Mouse (Mus musculus): ENCODE measurements around the gene Speer4d.
"Not testable (repeated sequence)": the region's sequence is repeated elsewhere in the genome, so short reads cannot be mapped to it uniquely, and the experiment has no call there.

The Speer4d gene

DNA sequence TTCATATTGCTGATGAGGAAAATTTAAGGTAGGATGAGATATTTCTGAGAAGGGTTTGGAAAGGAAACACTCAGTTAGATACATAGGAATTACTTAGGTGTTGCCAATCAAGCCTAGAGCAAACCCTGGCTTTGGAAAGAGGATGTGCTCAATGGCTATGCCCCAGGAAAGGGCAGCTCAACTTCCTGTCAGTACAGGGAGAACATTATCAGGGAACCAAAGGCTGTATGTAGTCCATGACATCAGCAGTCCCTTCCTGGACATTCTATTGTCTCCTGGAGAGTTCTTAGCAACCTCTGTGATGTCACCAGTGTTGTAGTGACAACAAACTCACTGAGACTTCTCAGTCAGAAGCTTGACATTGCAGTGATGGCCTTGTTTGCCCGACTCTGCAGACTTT lies at the start of gene Speer4d:
Speer4d (plus strand) TSS at position 301 of the 400 bp plus-strand sequence.
- DNase-seq (ENCODE audit: low spot score) = not testable (repeated sequence)

GRCm38 (mm10) chr5:15573735-15574134 lies 45.1 kb upstream of the Speer4d start:
- not testable (repeated sequence) for DNase-seq (ENCODE audit: low spot score)

GRCm38 (mm10) chr5:15577033-15577432 lies 41.8 kb upstream of the Speer4d start, which contains the start of gene Gm21083:
Gene Gm21083 (plus strand): TSS chr5:15577333.
- DNase-seq (ENCODE audit: low spot score) = not testable (repeated sequence)

DNA sequence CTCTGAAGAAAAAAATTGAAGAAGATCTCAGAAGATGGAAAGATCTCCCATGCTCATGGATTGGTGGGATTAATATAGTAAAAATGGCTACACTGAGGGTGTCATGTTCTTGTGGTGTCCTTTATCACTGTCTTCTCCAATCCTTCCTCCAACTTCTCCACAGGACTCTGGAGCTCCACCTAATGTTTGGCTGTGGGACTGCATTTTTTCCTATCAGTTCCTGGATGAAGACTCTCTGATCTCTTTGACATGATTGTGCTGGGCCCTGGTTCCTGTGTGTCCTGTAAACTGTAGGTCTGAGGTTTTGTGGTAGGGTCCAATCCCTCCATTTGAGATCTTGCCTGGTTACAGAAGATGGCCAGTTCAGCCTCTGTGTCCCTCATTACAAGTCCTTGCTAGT lies 32.5 kb upstream of the Speer4d start:
- not testable (repeated sequence) for DNase-seq (ENCODE audit: low spot score)

GRCm38 (mm10) chr5:15588291-15588690 lies 30.6 kb upstream of the Speer4d start:
- not testable (repeated sequence) for DNase-seq (ENCODE audit: low spot score)

- not testable (repeated sequence) for DNase-seq (ENCODE audit: low spot score)
Measured at GRCm38 (mm10) chr5:15590635-15591034, 28.2 kb upstream of the Speer4d start.

DNA sequence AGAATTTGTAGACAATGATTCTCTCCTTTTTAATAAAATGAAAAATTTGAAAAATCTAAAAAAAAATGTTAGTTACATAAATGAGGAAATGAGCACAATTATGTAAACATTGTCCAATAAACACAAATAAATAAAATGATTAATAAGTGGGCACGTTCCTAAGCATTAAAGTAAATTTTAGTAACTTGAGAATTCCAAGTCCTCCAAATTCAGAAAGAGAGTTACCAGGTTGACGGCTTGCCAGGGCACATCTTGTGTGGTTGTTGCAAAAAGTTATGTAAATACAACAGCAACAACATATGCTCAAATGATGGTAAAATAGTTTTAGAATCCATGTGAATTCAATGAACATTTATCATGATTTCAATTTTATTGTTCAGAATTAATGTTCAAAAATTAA lies 27.3 kb upstream of the Speer4d start:
- DNase-seq (ENCODE audit: low spot score) = not testable (repeated sequence)

DNA sequence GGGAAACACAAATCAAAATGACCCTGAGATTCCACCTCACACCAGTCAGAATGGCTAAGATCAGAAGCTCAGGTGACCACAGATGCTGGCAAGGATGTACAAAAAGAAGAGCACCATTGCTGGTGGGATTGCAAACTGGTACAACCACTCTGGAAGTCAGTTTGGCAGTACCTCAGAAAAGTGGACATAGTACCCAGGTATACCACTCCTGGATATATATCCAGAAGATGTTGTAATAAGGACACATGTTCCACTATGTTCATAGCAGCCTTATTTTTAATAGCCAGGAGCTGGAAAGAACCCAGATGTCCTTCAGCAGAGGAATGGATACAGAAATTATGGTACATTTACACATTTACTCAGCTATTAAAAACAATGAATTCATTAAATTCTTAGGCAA lies 20.0 kb upstream of the Speer4d start:
- DNase-seq (ENCODE audit: low spot score) = not testable (repeated sequence)

GRCm38 (mm10) chr5:15600342-15600741 lies 18.5 kb upstream of the Speer4d start:
- not testable (repeated sequence) for DNase-seq (ENCODE audit: low spot score)

- not testable (repeated sequence) for DNase-seq (ENCODE audit: low spot score)
Measured at GRCm38 (mm10) chr5:15601481-15601880, 17.4 kb upstream of the Speer4d start.

DNA sequence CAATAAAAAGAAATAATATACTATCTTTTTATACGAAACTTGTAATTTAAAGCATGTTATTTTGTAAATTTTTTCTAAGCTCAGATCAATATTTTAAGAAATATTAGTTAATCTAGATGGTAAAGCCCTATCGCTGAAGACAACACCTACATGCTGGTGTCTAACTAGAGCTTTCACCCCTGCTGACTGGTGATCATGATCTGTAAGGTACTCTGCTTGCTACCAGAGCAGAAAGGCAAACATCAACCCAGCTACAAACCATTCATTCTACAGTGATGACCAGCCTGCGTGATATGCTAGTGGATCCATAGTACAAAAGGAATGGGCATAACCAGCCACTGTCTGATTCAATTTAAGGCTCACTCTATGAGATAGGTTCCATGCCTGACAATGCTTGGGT lies 16.9 kb upstream of the Speer4d start:
- not testable (repeated sequence) for DNase-seq (ENCODE audit: low spot score)

- not testable (repeated sequence) for DNase-seq (ENCODE audit: low spot score)
Measured at GRCm38 (mm10) chr5:15602424-15602947, 16.4 kb upstream of the Speer4d start.

DNA sequence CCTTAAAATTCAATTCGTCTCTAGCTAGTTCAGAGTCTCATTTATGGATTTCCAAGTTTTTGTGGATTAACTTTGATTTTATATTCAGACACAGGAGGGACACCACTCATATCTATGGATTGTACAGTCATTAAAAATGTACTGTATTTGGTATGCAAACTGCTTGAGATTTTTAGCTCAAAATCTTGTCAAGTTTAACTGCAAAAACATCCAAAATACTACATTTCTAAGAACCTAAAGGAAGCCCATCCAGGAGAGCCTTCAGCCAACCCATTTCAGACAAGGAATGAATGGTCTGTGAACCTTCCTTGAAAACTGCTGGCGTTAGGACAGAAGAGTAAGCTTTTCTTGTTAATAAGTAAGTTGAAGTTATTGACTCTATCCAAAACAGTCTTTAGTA lies 15.9 kb upstream of the Speer4d start:
- not testable (repeated sequence) for DNase-seq (ENCODE audit: low spot score)

DNA sequence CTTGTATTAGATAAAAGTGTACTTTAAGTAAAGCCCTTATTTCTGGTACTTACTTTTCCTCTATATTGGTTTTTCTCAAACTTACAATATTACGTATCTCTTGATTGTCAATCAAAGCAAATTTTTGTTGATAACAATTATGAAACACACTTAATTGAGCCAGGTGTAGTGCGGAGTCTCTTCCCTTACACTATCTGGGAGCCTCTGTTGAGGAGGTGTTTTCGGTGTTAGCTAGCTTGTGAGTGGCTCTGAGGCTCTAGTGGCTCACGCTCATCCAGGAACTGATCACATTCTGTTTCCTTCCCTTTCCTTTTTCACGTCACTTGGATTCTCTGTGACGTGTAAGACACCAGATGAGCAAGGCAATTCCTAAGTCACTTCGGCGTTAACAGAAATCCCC lies 15.3 kb upstream of the Speer4d start:
- not testable (repeated sequence) for DNase-seq (ENCODE audit: low spot score)

DNA sequence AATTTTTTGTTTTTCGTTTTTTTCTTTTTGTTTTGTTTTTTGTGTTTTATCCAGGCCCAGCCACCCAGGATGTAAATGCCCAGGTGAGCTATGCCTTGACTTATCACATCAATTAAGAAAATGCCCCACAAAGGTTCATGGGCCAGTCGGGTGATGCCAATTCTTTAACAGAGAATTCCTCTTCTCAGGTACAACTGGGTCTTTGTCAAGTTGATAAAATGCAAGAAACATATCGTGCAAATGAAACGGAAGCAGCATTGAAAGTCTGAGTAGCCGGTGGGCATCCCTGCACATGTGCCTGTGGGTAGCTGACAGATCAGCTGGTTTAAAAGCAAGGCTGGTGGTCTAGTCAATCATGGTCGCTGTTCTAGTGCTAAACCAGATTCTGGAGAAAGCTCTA lies 12.2 kb upstream of the Speer4d start:
- DNase-seq (ENCODE audit: low spot score) = peak; percentile 14

DNA sequence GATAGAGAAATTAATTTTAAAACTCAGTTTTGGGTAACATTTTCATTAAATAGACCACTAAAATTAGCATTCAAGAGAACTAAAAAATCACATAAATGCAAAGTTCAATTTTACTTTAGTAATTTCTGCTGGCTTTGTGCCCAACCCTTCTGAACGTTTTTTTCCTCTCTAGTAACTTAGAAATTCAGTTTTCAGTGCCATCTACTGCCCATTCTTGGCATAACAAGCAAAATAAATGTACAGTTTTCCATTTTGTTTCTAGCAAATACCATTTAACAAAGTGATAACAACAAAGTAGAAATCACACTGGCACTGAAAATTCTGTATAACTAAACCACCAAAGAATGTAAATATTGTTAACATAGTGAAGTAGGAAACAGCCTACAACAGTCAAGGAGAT lies 8.2 kb upstream of the Speer4d start:
- DNase-seq (ENCODE audit: low spot score) = not testable (repeated sequence)

DNA sequence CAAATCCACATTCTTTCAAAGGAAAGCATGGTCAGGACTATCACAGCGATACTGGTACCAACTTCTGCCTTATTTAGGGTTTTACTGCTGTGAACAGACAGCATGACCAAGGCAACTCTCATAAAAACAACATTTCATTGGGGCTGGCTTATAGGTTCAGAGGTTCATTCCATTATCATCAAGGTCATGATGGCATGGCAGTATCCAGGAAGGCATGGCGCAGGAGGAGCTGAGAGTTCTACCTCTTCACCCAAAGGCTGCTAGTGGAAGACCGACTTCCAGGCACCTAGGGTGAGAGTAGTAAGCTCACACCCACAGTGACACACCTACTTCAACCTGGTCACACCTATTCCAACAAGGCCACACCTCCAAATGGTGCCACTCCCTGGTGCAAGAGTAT lies 2.7 kb upstream of the Speer4d start:
- not testable (repeated sequence) for DNase-seq (ENCODE audit: low spot score)

DNA sequence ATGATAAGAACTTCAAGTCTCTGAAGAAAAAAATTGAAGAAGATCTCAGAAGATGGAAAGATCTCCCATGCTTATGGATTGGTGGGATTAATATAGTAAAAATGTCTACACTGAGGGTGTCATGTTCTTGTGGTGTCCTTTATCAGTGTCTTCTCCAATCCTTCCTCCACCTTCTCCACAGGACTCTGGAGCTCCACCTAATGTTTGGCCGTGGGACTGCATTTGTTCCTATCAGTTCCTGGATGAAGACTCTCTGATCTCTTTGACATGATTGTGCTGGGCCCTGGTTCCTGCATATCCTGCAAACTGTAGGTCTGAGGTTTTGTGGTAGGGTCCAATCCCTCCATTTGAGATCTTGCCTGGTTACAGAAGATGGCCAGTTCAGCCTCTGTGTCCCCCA lies 9.3 kb downstream of the Speer4d start:
- not testable (repeated sequence) for DNase-seq (ENCODE audit: low spot score)

GRCm38 (mm10) chr5:15630068-15630467 lies 11.2 kb downstream of the Speer4d start:
- not testable (repeated sequence) for DNase-seq (ENCODE audit: low spot score)

DNA sequence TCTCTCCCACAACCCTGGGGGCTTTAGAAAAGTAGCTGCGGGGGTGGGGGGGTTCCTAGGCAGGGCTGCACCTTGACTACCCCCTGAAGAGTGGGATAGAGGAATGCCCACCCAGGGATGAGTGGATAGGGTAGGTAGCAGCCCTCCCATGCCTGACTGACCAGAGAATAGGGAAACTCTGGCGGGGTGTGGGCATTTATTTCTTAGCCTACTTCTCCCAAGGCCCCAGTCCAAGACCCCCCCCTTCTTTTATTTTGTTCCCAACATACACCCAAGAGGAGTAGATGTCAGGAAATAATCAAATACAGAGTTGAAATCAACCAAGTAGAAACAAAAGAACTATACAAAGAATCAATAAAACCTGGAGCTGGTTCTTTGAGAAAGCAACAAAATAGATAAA lies 18.8 kb downstream of the Speer4d start:
- DNase-seq (ENCODE audit: low spot score) = not testable (repeated sequence)

DNA sequence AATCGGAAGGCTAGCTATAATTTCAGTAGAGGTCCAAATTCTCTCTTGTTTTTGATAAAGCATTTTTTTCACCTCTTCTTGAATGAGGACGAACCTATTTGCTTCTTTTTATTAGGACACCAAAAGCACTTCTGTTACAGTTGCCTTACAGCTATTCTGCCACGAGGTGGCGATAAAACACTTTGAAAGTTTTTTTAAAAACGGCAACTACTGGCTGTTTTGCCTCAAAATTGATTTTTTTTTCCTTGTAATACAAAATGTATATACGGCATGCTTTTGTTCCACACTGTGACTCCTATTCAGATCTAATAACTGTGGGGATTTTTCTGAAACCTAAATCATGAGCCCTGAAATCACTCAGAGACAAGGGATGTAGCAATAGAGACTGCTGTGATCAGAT lies 26.8 kb downstream of the Speer4d start:
- not testable (repeated sequence) for DNase-seq (ENCODE audit: low spot score)

- DNase-seq (ENCODE audit: low spot score) = not testable (repeated sequence)
Measured at GRCm38 (mm10) chr5:15652334-15652733, 33.5 kb downstream of the Speer4d start.

- not testable (repeated sequence) for DNase-seq (ENCODE audit: low spot score)
Measured at GRCm38 (mm10) chr5:15656959-15657358, 38.1 kb downstream of the Speer4d start, which contains the start of gene 4930572O03Rik. Gene 4930572O03Rik (minus strand): TSS chr5:15657059.

DNA sequence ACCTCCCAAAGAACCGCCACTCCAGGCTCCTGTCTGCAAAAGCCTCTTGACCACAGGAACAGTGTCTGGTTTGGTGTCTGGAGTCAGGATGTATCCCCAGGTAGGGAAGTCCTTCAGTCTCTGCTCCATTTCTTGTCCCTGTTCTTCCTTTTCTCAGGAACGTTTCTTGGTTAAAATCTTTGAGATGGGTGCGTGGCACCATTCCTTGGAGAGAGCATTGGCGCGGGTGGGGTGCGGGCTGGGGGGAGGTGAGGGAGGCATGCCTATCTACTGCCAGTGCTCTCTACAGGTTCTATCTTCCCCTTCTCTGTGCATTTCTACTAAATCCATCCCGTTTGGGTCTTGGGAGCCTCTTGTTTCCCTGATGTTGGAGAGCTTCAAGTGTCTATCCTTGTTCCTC lies 45.0 kb downstream of the Speer4d start:
- not testable (repeated sequence) for DNase-seq (ENCODE audit: low spot score)

Measured in testis, postnatal 14 days (tissue).